Mouse (Mus musculus) cerebellum, adult 2 months (tissue): ENCODE results near the gene Nhlrc4.

Source experiments
- CTCF ChIP-seq: fragments of 200-500 bp; IDR thresholded peaks from 2 replicates; pipeline ENCODE4 v1.5.1; 2011; ENCODE audit warnings: low read depth, mild to moderate bottlenecking, control low read depth, low read length, moderate library complexity, borderline replicate concordance; ENCODE audit not compliant: insufficient read depth
- POLR2A ChIP-seq: fragments of 200-500 bp; IDR thresholded peaks from 2 replicates; pipeline ENCODE4 v1.6.1; 2011; ENCODE audit warnings: low read length, control low read depth, borderline replicate concordance; ENCODE audit not compliant: insufficient read depth

DNA sequence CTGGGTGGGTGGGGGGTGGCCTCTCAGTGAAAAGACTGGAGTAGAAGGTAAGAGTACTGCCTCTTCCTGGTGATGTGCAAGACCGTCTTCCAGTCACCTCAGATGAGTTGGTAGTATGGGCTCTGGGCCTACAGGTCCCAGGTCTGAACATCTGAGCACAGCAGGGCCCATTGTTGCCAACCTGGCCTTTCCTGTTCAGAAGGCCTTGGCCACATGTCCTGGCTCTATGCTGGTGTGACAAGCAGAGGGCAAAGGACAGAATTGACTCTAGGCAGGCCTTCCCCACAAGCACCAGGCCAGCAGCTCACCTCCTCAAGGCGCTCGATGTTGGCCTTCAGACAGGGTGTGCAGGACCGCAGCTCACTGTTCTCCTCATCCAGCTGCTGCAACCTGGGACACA is 47.5 kb upstream of the Nhlrc4 start:
- TF ChIP-seq CTCF (no peak), POLR2A (no peak)
